Mouse (Mus musculus): ENCODE data around the gene Dlgap5. TPM values are rescaled to one million over a fixed set of nuclear protein-coding genes. Genes with fewer than 3 reads are reported as not detected.
A peak's percentile ranks its signal among the peaks of the same experiment; 100 is the strongest.

Gene Dlgap5
- total RNA-seq, 1 experiment from 2014 or later: 67.0 TPM

DNA sequence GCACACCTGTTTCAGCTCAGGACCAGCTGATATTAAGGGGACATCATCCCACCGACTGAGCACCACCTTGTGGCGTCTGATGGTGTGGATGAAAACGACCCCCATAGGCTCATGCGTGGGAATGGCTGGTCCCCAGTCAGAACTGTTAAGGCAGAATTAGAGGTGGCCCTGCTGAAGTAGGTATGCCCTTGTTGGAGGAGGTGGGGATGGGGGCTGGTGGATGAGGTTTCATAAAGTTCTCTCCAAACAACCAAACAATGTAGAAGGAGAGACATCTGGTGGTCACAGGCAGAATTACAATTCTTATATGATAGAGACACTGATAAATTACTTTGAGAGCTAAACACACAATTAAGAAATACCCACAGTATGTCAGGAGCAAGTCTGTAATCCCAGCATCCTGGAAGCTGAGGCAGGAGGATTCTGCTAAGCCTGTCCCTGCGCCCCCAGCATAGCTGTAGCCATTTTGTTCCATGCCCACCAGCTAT, 22.0 kb downstream of the Dlgap5 start:
- peak; percentile 54 for ATAC-seq (replicated peaks; ENCODE audit: low read depth, poor library complexity, severe bottlenecking)

GRCm38 (mm10) chr14:47395462-47396026, 22.7 kb downstream of the Dlgap5 start:
- no peak for ATAC-seq (replicated peaks; ENCODE audit: low read depth, poor library complexity, severe bottlenecking)

GRCm38 (mm10) chr14:47395007-47395406, 23.2 kb downstream of the Dlgap5 start:
- ATAC-seq (replicated peaks; ENCODE audit: low read depth, poor library complexity, severe bottlenecking): no peak

GRCm38 (mm10) chr14:47393354-47394094, 24.7 kb downstream of the Dlgap5 start:
- ATAC-seq (replicated peaks; ENCODE audit: low read depth, poor library complexity, severe bottlenecking): no peak

- no peak for ATAC-seq (replicated peaks; ENCODE audit: low read depth, poor library complexity, severe bottlenecking)
Observed at GRCm38 (mm10) chr14:47386125-47386524, 32.1 kb downstream of the Dlgap5 start.

GRCm38 (mm10) chr14:47384653-47385052, 33.6 kb downstream of the Dlgap5 start:
- ATAC-seq (replicated peaks; ENCODE audit: low read depth, poor library complexity, severe bottlenecking): no peak

DNA sequence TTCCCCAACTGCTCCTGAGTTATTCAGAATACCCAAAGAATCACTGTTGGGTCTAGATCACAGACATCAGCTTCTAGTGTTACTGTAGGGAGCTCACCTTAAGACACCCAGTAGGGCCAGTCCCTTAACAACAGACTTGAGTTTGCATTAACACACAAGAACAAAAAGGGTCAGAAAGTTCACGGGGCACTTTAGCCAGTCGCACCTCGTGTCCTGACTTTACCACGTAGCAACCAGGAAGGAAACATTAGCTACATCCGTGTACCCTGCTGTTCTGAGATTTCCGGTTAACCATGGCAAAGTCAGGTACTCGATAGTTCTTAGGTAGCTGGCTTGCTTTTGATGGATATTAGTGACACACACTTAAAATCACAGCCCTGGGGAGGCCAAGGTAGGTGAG, 34.3 kb downstream of the Dlgap5 start:
- no peak for ATAC-seq (replicated peaks; ENCODE audit: low read depth, poor library complexity, severe bottlenecking)

DNA sequence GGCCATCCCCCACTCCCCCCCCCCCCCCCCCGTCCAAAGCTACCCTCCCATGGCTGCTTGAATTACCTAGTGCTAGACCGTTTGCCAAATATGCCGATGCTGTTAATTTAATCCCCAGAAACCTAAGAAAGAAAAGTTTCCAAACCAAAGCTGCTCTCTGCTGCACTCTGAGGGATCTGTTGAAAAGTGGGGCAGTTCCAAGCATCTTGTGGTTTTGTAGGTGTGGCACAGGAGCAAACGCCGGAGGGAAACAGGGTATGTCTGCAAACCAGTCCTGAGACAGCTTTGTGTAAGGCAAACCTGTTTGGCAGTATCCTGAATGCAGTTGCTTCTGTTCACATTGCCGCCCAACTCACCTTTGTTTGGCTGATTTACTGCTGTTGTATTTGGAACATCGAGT, 39.9 kb downstream of the Dlgap5 start:
- ATAC-seq (replicated peaks; ENCODE audit: low read depth, poor library complexity, severe bottlenecking): no peak

- ATAC-seq (replicated peaks; ENCODE audit: low read depth, poor library complexity, severe bottlenecking): no peak
Observed at GRCm38 (mm10) chr14:47376526-47376925, 41.7 kb downstream of the Dlgap5 start.

GRCm38 (mm10) chr14:47373728-47374678, 44.2 kb downstream of the Dlgap5 start:
- ATAC-seq (replicated peaks; ENCODE audit: low read depth, poor library complexity, severe bottlenecking): peak; percentile 89

DNA sequence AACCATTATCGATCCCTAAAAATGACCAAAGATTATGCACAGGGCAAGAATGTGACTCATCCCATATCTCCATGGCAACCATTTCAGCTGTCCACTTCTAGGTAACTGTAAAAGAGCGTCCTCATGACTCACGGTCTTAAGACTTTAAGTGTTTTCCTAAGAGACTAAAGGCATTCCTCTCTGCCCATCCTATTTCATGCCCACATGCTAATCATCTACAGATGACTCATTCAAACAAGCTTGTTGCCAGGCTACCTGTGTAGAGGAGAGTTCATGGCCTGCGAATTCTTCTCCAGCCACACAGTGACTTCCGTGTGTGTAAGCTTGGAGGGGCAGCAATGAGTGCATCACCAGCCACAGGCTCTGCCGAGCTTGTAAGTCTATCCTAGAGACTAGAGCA, 46.5 kb downstream of the Dlgap5 start:
- ATAC-seq (replicated peaks; ENCODE audit: low read depth, poor library complexity, severe bottlenecking): no peak

DNA sequence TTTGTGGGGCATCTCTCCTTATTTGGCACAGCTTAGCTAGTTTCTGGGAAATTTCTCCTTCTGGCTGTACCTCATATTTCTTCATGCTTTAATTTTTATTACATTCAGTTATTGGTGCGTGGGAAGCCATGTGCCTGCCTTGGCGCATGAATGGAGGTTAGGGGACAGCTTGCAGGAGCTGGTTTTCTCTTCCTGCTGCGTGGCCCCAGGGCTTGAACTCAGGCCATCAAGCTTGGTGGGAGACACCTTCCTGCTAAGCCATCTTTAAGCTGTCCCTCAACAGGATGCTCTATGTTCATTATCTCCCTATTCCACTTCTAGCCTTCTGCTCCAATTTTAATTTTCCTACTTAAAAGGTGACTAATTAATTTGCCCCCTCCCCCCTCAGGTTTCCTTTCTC, 47.4 kb downstream of the Dlgap5 start:
- ATAC-seq (replicated peaks; ENCODE audit: low read depth, poor library complexity, severe bottlenecking): no peak

DNA sequence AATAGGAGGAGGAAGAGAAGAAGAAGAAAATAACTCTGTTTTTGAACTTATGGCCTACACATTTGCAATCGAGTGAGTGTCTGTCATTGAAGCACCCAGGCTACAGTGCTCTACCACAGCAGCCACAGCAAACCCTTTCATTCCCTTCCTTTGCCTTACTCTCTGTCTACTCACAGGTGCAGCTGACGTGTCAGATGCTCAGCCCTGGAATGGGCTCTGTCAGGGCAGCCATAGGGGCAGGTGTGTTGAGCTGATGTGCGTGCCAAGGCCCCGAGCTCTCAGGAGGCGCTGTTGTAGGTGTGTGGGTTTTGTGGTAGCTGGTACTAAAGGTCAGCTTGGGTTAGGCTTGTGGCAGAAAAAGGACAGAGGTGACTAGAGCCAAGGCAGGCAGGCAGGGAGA, 48.5 kb downstream of the Dlgap5 start:
- no peak for ATAC-seq (replicated peaks; ENCODE audit: low read depth, poor library complexity, severe bottlenecking)

GRCm38 (mm10) chr14:47367461-47367860, 50.7 kb downstream of the Dlgap5 start, which contains the start of gene Lgals3:
TSS of gene Lgals3 (plus strand) at chr14:47367751.
- peak; percentile 50; the same call in 1 of the 2 replicates for ATAC-seq (replicated peaks; ENCODE audit: low read depth, poor library complexity, severe bottlenecking)

DNA sequence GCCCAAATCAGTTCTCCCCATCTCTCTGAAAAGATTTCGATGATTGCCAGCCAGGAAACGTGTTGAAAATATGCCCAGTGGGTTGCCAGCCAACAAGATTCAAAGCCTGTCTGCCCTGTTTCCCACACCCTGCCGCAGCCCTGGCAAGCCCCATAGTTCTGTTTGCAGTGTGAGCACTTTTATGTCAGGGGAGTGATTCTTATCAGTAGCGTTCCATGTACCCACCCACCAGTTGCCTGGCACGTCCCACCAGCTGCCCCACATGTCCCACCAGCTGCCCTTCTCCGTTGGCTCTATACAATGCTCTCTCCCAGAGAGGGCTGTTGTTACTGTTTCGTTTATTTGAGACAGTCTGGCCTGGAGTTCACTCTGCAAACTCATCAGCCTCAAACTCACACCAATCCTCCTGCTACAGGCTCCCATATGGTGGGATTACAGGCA, 51.3 kb downstream of the Dlgap5 start:
- peak; percentile 44 for ATAC-seq (replicated peaks; ENCODE audit: low read depth, poor library complexity, severe bottlenecking)

GRCm38 (mm10) chr14:47364742-47365449, 53.3 kb downstream of the Dlgap5 start:
- peak; percentile 59 for ATAC-seq (replicated peaks; ENCODE audit: low read depth, poor library complexity, severe bottlenecking)

DNA sequence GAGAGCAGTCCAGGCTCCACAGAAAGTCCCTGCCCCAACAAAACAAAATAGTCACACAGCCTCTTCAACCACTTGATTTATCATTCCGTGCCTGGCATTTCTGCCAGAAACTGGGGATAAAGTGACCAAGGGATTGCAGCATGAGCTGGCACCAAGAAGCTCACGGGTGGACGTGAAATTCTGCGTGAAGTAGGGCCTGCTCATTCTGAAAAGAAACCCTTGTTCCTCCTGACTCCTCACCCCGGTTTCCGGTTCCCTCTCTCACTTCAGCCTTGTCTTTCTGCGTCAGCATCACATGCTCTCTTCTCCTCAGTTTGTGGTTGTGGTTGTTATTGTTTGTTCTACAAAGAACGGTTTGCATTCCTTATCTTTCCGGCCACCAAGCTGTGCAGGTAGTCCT, 56.3 kb downstream of the Dlgap5 start:
- ATAC-seq (replicated peaks; ENCODE audit: low read depth, poor library complexity, severe bottlenecking): no peak

GRCm38 (mm10) chr14:47361418-47361817, 56.8 kb downstream of the Dlgap5 start:
- 0 out of 2 replicates have a peak, but pooled peaks have one; percentile 11 for ATAC-seq (replicated peaks; ENCODE audit: low read depth, poor library complexity, severe bottlenecking)

DNA sequence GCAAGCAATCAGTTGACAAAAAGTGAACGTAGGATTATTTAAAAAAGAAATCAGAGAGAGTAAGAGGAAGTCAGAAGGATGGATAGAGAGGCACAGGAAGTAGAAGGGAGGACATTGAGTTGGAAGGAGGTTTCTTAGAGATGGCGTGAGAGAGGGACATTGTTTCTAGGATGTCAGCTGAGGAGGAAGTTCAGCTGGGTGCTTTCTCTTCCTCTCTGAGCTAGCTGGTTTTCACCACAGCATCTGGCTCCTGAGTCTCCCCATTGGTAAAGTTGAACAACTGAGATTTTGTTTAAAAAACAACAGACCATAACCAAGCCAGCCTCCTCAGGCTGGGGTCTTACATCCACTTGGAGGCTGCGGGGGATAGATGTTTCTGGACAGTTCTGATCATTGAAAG, 58.6 kb downstream of the Dlgap5 start:
- ATAC-seq (replicated peaks; ENCODE audit: low read depth, poor library complexity, severe bottlenecking): peak; percentile 27

DNA sequence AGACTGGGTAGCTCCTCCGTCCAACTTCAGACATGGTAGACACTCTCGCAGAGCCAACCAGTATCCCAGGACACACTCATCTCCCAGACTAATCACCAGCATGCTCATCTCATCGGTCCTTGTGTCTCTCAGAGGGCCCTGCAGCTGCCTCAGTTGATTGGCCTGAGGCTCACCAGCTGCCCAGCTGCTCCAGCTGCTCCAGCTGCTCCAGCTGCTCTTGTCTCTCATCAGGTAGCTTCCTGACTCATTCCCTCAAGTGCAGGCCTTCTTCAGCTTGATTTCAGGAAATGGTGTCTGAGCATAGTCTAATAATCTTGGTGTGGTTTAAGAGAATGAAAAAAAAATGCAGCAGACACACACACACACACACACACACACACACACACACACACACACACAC, 61.6 kb downstream of the Dlgap5 start:
- ATAC-seq (replicated peaks; ENCODE audit: low read depth, poor library complexity, severe bottlenecking): no peak

Measured in common myeloid progenitor, adult 5-6 weeks (primary cell).